Mouse (Mus musculus) retina, postnatal 7 days (tissue): Measurements from ENCODE around the gene Cep128.
"Not testable (repeated sequence)": the region's sequence is repeated elsewhere in the genome, so short reads cannot be mapped to it uniquely, and the experiment has no call there.

Experiments used
- DNase-seq: peaks from one replicate; pipeline ENCODE4 v3.0.0-alpha.2; 2012; ENCODE audit warnings: low read depth, low spot score

Gene Cep128

GRCm38 (mm10) chr12:91384281-91385017 is at the start of gene Cep128, which contains the start of gene Tshr:
Cep128 (minus strand) TSS chr12:91384409.
Tshr (plus strand) TSS chr12:91384563.
- DNase-seq, result peak; percentile 86

- DNase-seq, result no peak
These were observed 42.9 kb upstream of the Cep128 start for GRCm38 (mm10) chr12:91427129-91427528.

- no peak for DNase-seq
These were observed 42.3 kb upstream of the Cep128 start for GRCm38 (mm10) chr12:91426499-91426898.

DNA sequence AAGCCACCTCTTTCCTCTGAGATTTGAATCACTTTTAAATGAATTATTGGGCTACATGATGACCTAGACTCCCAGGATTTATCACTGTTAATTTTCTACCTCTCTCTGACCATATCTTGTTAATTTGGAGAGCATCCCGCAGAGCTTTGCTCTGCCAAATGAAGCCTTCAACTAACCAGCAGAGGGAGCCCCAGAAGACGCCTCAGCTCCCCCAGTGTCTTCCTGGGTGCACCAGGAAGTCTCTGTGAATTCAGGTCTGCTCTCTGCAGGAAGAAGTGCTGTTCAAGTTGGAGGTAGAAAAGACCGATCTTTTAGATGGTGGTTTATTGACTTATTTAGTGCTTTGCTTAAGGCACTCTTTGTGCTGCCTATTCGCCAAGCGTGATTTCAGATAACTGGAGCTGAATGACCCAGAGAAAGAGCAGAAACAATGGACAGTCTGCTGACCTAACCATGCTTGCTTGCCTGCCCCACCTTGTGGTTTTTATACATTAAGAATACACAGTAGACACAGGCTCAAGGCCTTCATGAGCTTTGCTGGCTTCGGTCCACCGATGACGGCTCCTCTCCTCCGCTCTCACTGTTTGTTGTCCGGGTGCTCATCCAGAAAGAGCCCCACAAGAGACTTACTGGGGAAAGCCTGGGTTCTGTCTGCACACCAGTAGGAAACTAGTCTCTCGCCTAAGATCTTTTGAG is 39.1 kb upstream of the Cep128 start:
- DNase-seq, result no peak

- no peak for DNase-seq
These were observed 37.1 kb upstream of the Cep128 start for GRCm38 (mm10) chr12:91421272-91421671.

DNA sequence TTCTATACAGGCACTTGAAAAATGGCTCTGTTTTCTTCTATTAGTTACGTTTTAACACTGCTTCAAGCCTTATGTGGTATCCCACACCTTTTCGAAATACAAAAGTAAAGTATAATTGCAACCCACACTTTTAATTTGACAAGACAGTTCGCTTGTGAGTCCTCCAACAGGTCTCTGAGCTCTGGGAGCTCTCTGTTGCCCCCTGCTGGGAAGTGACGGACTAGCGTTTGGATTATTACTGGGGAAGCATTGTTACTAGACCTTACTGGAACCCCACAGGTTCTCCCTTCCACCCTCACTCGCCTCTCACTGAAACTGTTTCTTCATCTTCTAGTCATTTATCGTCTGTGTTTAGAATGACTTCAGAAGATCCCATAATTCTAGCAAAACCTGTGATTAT is 34.6 kb upstream of the Cep128 start:
- DNase-seq, result peak; percentile 41

DNA sequence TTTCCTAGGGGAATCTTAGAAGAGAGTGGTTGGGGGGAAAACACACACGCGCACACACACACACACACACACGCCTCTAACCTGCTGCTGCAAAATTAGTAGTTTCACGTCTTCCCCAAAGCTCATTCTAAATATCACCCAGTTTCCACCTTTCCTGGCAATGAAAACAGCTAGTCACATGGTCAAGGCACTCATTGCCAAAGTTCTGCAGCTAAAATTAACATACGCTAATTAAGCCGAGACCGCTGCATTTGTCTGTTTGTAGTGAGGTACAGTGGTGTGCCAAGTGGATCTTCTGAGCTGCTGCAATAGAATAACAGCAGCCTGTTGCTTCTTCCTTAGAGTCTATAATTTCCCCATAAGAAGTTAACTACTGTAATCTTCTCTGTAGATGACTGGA is 32.6 kb upstream of the Cep128 start:
- no peak for DNase-seq

GRCm38 (mm10) chr12:91415112-91415511 is 30.9 kb upstream of the Cep128 start:
- no peak for DNase-seq

GRCm38 (mm10) chr12:91412461-91413182 is 28.4 kb upstream of the Cep128 start:
- peak; percentile 46 for DNase-seq

GRCm38 (mm10) chr12:91410306-91410705 is 26.1 kb upstream of the Cep128 start:
- DNase-seq, result no peak

- no peak for DNase-seq
These were observed 16.8 kb upstream of the Cep128 start for GRCm38 (mm10) chr12:91401049-91401352.

DNA sequence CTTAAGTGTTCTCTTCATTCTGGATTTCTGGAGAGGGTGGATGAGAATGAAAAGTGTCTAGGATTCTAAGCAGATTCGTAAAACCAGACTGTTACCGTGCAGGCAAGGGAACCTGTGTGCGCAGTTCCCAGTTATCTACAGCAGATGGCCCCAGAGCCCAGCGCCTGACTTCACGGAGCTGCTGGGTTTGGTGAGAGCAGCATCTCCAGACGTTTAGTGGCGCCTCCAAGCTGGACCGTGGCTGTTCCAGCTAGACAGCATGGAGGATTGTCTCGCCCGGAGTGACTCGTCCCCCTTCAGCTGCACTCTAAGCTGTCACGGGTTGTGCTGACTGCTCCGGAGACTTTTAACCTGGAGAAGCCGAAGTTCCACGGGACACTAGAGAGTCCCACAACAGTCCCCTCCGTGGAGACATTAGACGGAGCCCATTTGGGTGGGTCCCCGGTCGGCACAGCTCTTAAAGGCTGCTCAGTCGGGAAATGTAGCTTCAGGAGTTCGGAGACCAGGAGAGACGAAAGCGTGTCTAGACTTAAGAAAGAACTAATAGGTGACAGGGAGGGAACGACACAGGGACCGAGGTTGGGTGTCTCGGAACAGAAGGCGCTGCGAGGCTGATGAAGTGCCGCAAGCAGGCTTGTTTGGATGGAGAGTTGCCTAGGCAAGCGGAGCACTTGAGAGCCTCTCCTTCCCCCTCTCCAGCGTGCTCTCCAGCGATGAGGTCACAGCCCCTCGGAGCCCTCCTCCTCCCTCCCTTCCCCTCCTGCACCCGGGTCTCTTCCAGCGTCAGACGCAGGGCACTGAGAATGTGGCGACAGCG is 16.2 kb upstream of the Cep128 start:
- DNase-seq, result peak; percentile 64

DNA sequence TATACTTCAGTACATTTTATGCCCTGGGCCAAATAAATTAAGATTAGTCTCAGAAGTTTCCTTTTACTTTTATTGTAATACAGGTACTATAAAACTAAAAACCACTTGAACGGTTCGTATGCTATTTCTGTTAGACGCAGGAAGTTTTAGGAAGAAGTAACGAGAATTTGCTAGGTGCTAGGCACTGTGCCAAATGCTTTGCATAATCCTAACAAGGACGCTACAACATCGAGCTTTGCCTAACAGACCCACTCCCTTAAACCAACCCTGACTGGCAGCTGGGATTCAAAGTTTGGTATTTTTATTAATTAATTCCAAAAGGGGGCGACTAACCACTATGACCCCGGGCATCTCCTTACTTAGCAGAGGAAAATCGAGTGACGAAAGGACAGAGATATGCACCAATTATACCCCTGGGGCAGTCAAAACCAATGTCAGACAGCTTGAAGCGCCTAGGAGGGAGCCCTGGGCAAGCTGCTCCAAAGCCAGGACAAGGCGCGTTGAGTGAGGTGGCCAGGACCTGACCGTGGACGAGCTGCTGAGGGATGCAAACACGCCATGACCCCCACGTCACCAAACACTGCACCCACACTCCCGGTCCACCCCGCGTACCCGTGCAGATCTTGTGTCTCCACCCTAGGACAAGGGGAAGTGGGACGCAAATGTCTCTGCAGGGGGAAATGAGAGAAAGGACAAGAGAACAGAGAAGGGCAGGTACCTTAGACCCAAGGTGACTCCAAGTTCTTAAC is 519 bp downstream of the Cep128 start:
- no peak for DNase-seq

DNA sequence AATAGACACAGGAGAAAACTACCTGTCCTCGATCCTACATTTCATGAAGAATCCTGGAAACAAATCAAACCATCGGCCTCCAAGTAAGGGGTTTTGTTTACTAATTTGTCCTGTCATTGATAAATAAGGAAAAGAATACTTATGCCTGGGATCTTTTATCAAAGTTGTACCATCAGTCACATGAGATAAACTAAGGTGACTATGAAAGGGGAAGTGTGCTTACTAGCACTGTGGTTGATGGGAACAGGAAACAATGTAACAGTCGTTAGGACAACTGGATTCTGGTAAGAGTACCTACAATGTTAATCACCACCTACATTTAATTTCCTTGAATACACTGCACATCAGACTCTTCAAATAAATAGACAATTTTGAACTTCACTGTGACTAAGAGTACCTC is 15.0 kb downstream of the Cep128 start:
- no peak for DNase-seq

- no peak for DNase-seq
These were observed 30.4 kb downstream of the Cep128 start for GRCm38 (mm10) chr12:91353783-91354182.

GRCm38 (mm10) chr12:91338656-91339055 is 45.6 kb downstream of the Cep128 start:
- not testable (repeated sequence) for DNase-seq

DNA sequence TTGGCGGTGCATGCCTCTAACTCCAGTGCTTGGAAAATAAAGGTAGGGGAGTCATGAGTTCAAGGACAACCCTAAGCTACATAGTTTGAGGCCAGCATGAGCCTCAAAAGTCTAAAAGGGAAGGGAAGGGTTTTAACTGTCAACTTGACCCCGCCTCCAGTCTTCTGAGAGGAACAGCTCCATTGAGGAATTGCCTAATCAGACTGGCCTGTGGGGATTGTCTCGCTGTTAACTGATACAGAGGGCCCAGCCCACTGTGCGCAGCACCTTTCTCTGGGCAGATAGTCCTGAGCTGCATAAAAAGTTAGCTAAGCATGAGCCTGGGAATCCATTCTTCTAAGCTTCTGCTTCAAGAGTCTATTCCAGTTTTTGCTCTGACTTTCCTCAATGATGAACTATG is 56.7 kb downstream of the Cep128 start:
- no peak for DNase-seq

GRCm38 (mm10) chr12:91326104-91326503 is 58.1 kb downstream of the Cep128 start:
- DNase-seq, result peak; percentile 43

- DNase-seq, result no peak
These were observed 69.2 kb downstream of the Cep128 start for GRCm38 (mm10) chr12:91315026-91315425.

GRCm38 (mm10) chr12:91313974-91314587 is 70.1 kb downstream of the Cep128 start:
- DNase-seq, result peak; percentile 59

DNA sequence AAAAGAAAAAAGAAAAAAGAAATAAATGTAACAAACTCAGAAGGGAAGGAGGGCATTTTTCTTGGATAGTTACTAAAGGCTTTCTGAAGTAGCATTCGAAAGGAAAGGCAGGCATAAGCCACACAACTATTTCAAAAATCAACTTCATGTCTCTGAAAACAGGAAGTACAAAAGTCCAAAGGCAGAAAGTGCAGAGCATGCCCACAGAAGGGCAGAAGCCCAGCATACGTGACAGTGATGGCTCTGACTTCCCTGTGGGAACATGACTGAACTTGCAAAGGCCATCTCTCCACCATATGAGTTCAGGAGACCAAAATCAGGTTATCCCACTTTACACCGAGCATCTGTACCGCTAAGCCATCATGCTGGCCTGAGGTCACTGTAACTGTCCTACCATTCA is 71.6 kb downstream of the Cep128 start:
- DNase-seq, result no peak
